Mouse (Mus musculus) gastrocnemius, adult 2 months (tissue): ENCODE data around the gene Fundc1. TPM values are rescaled to one million over a fixed set of nuclear protein-coding genes. Genes with fewer than 3 reads are reported as not detected.
"Not testable (repeated sequence)": the region's sequence is repeated elsewhere in the genome, so short reads cannot be mapped to it uniquely, and the experiment has no call there.

Experiments used
- DNase-seq: peaks from one replicate; pipeline ENCODE4 v3.0.0; 2022
- H3K27ac ChIP-seq: fragments of 200-600 bp; 2 replicates; pipeline ENCODE4 v1.8.1; 2022; ENCODE audit warnings: mild to moderate bottlenecking
- H3K4me3 ChIP-seq: fragments of 200-600 bp; 2 replicates; pipeline ENCODE4 v1.8.1; 2022; ENCODE audit warnings: mild to moderate bottlenecking, moderate library complexity
- CTCF ChIP-seq: fragments of 200-600 bp; IDR thresholded peaks from 2 replicates; pipeline ENCODE4 v1.8.1; 2022; ENCODE audit warnings: antibody characterized with exemption, mild to moderate bottlenecking, moderate library complexity
- intact Hi-C: fragments of 180-260 bp; cut with DNase I; formaldehyde crosslinking; loops from one replicate; pipeline ENCODE4 v1.15.1; 2025
- long read RNA-seq, 2 experiments: library from polyadenylated mRNA; stranded (forward); transcript quantifications; one replicate each; pipeline ENCODE4 v2.0.0; 2021
- total RNA-seq, 2 experiments: library from RNA; stranded (reverse); gene quantifications; 2 replicates each; pipeline ENCODE4 v1.2.3; 2021

Gene Fundc1
- 10 to 100 TPM; 24.7 to 33.2 TPM for total RNA-seq
- long read RNA-seq, experiment 1, transcript Fundc1-201 (5 exons, 1,983 nt), result major isoform, 50 of 53 reads
- long read RNA-seq, experiment 1, partial matches to known transcripts, result 0 of 53 reads
- long read RNA-seq, experiment 1, other reads (novel, unspliced or antisense), result 2 of 53 reads
- long read RNA-seq, experiment 2, transcript Fundc1-201 (5 exons, 1,983 nt), result major isoform, 37 of 40 reads
- long read RNA-seq, experiment 2, partial matches to known transcripts, result 0 of 40 reads
- long read RNA-seq, experiment 2, other reads (novel, unspliced or antisense), result 2 of 40 reads

DNA sequence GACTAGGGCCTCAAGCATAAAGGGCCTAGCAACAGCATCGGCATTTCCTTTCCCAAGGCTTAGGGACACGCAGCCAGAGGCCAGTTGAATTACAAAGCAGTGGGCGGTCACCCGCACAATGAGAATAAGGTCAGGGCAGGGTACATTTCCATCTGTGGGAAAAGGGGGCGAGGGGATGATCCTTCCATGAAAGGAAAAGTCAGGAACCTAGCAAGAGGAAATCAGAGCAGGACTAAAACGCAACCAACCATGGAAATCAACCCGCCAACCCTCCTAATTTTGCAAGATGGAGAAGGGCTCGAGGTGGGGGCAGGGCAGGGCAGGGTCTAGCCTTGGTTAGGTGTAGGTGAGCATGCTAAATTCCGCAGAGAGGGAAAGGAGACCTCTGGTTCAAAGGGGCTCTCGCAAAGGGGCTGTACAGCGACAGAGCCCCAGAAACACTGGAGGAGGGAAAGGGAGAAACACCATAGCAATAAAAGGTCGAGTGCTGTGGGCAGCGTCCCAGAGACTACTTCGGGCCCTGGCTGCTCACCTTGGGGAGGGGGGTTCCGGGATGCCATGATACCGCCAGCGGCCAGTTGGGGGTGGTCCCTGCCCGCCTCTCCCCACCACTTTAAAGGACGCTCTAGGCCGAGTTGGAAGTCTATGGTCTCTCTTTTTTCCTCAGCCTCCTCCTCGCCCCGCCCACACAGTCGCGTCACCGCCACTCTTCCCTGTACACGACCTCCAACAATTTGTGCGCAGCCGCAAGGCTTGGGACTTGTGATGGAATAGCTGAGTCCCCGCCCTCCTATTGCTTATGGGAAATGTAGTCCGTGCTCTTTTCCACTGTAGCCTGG is at the start of gene Fundc1:
Gene Fundc1, minus strand, starts transcription at position 705 of the 839 bp plus-strand sequence.
- DNase-seq, result peak; percentile 95
- intact Hi-C loops, result no loop called here
- peak within 1 kb of the TSS; percentile 85 for H3K4me3 ChIP-seq
- TF ChIP-seq CTCF, result peak; percentile 23
- peak within 1 kb of the TSS; percentile 97 for H3K27ac ChIP-seq

DNA sequence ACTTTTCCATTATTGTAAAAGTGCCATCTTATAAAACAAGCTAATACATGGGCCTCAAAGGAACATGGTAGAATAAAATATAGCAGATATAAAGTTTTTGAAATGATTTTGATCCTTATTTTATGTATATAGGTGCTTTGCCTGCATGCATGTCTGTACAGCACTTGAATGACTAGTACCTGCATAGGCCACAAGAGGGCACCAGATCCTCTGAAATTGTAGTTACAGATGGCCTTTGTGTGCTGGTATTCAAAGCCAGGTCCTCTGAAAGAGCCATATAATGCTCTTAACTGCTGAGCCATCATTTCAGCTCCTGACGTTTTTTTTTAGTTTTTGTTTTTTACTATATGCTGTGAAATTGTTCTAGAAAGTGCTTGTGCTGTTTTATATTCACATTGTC is 39.1 kb upstream of the Fundc1 start:
- intact Hi-C loops, result loop anchor here (2.0 to 5.0 kb wide), 2 partner anchors 24 to 1051 kb away; no protein-coding TSS in a partner anchor
- DNase-seq, result no peak
- H3K27ac ChIP-seq, result no peak overlapping the region
- no peak overlapping the region for H3K4me3 ChIP-seq
- TF ChIP-seq CTCF, result peak; percentile 31

DNA sequence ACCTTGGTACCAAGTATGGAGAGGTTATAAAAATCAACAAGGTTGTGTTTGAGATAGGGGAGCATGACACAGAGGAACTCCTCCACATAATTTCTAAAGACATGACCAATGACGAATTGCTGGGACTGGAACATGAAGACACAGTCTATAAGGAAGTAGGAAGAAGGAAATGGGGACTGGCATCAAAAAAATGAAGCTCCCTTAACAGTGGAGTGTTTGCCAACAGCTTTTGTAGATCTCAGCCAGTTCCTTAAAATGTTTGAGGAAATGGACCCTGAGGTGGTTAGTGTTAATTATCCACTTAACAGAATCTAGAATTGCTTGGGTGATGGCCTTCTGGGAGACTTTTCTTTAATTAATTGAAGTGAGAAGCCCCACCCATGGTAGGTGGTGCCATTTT is 36.6 kb upstream of the Fundc1 start:
- no peak for TF ChIP-seq CTCF
- no peak overlapping the region for H3K27ac ChIP-seq
- intact Hi-C loops, result no loop called here
- H3K4me3 ChIP-seq, result no peak overlapping the region
- no peak for DNase-seq

DNA sequence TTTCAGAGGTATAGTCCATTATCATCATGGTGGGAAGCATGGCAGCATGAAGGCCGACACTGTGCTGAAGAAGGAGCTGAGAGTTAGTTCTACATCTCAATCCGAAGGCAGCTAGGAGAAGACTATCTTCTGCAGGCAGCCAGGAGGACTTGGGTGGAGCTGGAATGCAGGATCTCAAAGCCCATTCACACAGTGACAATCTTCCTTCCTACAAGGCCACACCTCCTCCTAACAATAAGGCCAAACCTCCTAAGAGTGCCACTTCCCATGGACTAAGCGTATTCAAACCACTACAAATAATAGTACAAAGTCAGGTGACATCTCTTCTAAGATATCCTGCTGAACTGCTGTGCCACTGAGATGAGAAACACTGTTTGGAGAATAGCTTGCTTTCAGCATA is 35.5 kb upstream of the Fundc1 start:
- no peak for DNase-seq
- no peak for TF ChIP-seq CTCF
- intact Hi-C loops, result no loop called here
- Histone ChIP-seq H3K4me3 (no peak overlapping the region), H3K27ac (no peak overlapping the region)

DNA sequence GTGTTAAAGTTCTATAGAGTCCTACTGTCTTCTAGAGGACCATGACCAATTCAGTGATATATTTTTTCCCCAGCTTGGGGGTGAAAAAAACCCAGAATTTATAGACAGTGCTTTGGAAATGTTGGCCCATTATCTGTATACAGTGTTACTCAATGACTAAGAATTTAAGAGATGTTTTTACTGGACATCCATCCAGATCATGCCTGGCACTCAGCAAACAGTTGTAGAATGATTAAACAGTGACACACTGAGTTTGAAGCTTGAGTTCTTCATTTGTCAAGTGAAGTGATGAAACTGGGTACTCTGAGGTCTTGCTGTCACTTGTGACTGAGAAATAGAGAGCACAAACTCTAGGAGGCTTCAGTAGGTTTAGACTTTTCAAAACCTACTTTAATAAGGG is 21.2 kb upstream of the Fundc1 start:
- DNase-seq, result no peak
- intact Hi-C loops, result no loop called here
- Histone ChIP-seq H3K27ac (no peak overlapping the region), H3K4me3 (no peak overlapping the region)
- no peak for TF ChIP-seq CTCF

DNA sequence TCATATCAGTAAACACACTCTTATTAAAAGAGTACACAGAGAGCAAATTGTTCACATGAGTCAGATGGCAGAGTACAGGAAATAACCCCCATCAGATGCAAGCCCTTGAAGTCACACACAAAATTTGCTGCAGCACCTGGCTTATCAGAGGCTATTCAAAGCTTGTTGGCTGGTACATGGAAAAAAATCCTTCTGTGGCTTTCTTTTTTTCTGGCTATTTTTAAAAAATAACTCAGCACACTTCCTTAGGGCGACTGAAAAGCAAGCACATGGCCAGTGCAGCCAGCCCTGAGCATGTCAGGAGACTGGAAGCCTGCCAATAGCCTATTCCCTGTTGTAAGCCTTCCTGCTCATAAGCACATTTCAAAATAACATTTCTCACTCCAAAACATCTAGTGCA is 18.6 kb upstream of the Fundc1 start:
- peak; percentile 55 for DNase-seq
- no peak for TF ChIP-seq CTCF
- peak overlapping the region; percentile 59 for H3K27ac ChIP-seq
- intact Hi-C loops, result no loop called here
- no peak overlapping the region for H3K4me3 ChIP-seq

DNA sequence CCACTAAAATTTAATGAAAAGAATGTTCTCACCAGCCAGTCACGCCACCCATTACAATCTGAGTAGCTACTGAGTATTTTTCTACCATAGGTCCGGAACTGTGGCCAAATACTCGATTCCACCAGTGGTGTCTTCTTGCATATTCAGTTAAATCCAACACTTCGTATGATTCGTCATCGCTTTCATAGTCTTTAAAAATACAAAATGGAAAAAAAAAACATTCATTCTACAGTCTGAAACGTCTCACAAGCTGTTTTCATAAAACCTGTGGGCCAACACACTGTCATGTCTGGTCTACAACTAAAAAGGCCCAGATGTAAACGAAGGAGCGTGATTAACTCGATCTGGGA is 879 bp downstream of the Fundc1 start:
- Histone ChIP-seq H3K27ac (peak overlapping the region; percentile 97), H3K4me3 (peak overlapping the region; percentile 85)
- no peak for DNase-seq
- no peak for TF ChIP-seq CTCF
- intact Hi-C loops, result no loop called here

DNA sequence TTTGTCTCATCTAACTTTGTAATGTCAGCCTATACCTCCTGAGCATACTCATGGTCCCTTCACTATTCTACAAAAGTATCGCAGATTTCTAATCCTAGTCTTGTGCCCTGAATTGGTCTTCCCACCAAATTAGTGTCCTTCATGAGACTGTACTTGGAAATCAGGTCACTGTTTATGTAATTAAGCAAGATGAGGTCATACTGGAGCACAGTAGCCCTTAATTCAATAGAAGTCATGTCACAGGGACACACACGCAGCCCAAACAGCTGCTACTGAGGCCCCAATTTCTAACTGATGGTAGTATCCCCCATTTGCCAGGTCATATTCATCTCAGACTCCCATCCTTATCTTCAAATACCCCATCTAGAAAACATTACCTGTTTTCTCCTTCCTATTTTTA is 3.5 kb downstream of the Fundc1 start:
- H3K27ac ChIP-seq, result peak overlapping the region; percentile 48
- H3K4me3 ChIP-seq, result no peak overlapping the region
- intact Hi-C loops, result no loop called here
- no peak for TF ChIP-seq CTCF
- DNase-seq, result no peak

DNA sequence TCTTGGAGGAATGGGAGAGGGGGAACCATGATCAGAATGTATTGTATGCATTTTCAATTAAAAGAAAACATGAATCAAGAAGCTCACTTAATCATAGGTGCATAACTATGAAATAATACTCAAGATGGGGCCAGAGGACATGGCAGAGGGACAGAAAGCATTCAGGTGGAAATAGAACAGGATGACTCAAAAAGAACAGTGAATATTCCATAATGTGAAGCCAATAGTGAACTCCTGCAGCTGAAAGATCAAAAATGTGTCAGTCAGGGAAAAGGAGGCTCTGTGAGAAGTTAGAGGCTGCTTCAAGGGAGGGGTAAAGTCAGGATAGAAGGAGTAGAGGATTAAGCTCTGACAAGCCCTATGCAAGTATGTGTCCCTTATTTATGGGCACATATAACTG is 6.4 kb downstream of the Fundc1 start:
- intact Hi-C loops, result no loop called here
- DNase-seq, result no peak
- Histone ChIP-seq H3K4me3 (no peak overlapping the region), H3K27ac (peak overlapping the region; percentile 35; the same call in 1 of the 2 replicates)
- no peak for TF ChIP-seq CTCF

DNA sequence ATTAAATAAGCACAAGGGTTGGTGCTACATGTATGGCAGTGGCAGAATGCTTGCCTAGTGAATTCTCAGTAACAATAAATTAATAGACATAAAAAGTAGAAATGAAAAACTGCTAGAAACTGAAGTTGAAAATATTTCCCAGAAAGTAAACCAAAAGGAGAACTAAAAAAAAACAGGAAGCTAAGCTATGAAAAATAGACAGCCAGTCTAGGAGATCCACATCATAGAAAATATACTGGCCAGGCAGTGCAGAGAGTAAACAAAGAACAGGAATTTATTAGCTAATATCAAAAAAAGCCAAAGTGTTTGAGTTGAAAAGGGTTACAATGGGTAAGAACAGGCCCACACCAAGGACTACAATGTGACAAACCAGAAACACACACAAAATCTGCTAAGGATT is 7.4 kb downstream of the Fundc1 start:
- intact Hi-C loops, result no loop called here
- no peak for DNase-seq
- TF ChIP-seq CTCF, result no peak
- Histone ChIP-seq H3K4me3 (no peak overlapping the region), H3K27ac (no peak overlapping the region)

DNA sequence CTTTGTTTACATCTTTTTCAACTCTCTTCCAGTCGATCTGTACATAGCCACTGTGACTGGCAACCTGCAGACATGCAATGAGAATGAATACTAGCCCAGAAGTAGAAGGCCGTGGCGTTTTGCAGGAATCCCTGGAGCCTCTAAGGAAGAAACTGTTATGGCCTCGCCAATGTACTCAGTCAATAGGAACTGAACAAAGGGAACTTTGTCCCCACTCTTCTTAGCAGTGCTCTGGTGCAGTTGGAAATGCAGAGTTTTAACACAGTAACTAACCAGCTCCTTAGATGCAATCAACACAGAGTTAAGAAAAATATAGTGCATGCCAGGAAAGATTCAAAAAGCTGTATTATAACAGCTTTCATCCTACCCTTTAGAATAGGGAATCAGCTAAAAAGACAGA is 13.4 kb downstream of the Fundc1 start:
- Histone ChIP-seq H3K4me3 (no peak overlapping the region), H3K27ac (no peak overlapping the region)
- TF ChIP-seq CTCF, result no peak
- intact Hi-C loops, result no loop called here
- no peak for DNase-seq

DNA sequence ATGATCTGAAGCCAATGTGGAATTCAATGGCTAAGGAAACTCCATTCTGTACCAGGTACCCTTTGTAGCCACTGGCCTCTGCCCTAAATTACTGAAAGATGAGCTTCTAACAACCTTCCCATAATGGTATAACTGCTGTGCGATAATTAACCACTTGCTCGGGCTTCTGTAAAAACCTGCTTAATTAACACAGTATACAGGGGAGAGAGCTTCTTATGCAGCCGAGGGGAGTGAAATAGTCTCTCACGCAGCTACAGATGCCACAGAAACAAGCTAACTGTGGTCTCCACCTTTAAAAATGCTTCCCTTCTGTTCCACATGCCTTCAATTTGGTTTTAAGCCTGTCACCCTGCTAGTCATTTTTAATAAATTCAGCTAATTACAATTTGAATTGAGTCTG is 17.6 kb downstream of the Fundc1 start:
- DNase-seq, result no peak
- intact Hi-C loops, result no loop called here
- Histone ChIP-seq H3K4me3 (no peak overlapping the region), H3K27ac (no peak overlapping the region)
- no peak for TF ChIP-seq CTCF

DNA sequence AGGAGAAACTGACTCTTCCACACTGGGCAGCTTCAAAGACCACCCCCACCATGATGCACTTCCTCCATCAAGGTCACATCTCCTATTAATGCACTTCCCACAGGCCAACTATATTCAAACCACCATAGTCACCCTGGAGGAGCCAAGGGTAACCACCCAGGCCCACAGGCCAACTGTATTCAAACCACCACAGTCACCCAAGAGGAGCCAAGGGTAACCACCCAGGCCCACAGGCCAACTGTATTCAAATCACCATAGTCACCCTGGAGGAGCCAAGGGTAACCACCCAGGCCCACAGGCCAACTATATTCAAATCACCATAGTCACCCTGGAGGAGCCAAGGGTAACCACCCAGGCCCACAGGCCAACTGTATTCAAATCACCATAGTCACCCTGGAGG is 20.5 kb downstream of the Fundc1 start:
- H3K27ac ChIP-seq, DNase-seq, intact Hi-C loops, H3K4me3 ChIP-seq: not testable (repeated sequence)
